Mouse (Mus musculus) stomach, postnatal 0 days (tissue): ENCODE measurements around the gene Ppfia1. TPM values are rescaled to one million over a fixed set of nuclear protein-coding genes. Genes with fewer than 3 reads are reported as not detected.

Experiments used
- ATAC-seq: fragments of 200-750 bp; cut with Nextera tagmentation; 2 replicates; pipeline ENCODE4 v1.8.0; 2017; ENCODE audit not compliant: low FRiP score, low TSS enrichment
- DNase-seq: peaks from one replicate; pipeline ENCODE4 v3.0.0-alpha.2; 2016; ENCODE audit warnings: low spot score
- H3K27ac ChIP-seq: fragments of 300-500 bp; sonication (generic); replicated peaks from 2 replicates; pipeline ENCODE4 v1.5.1; 2014; ENCODE audit warnings: mild to moderate bottlenecking, control low read depth
- H3K27me3 ChIP-seq: fragments of 300-500 bp; sonication (generic); 2 replicates; pipeline ENCODE4 v1.6.1; 2014; ENCODE audit warnings: low read length; ENCODE audit not compliant: control insufficient read depth, insufficient read depth
- H3K36me3 ChIP-seq: fragments of 300-500 bp; sonication (generic); 2 replicates; pipeline ENCODE4 v1.6.1; 2014; ENCODE audit warnings: low read length, mixed read lengths; ENCODE audit not compliant: control insufficient read depth, insufficient read depth
- H3K4me1 ChIP-seq: fragments of 300-500 bp; sonication (generic); replicated peaks from 2 replicates; pipeline ENCODE4 v1.6.1; 2014; ENCODE audit warnings: antibody characterized with exemption; ENCODE audit not compliant: control insufficient read depth, insufficient read depth
- H3K4me2 ChIP-seq: fragments of 300-500 bp; sonication (generic); replicated peaks from 2 replicates; pipeline ENCODE4 v1.6.1; 2014; ENCODE audit warnings: low read depth, mild to moderate bottlenecking, control low read depth, moderate library complexity
- H3K4me3 ChIP-seq: fragments of 300-500 bp; sonication (generic); 2 replicates; pipeline ENCODE4 v1.5.1; 2014; ENCODE audit warnings: low read depth, low read length, control low read depth
- H3K9ac ChIP-seq: fragments of 300-500 bp; sonication (generic); 2 replicates; pipeline ENCODE4 v1.6.1; 2014; ENCODE audit warnings: mild to moderate bottlenecking, low read length, control low read depth, mixed read lengths
- H3K9me3 ChIP-seq: fragments of 300-500 bp; sonication (generic); 2 replicates; pipeline ENCODE4 v1.6.1; 2016; ENCODE audit warnings: low read length; ENCODE audit not compliant: control insufficient read depth
- CTCF ChIP-seq: IDR thresholded peaks from 2 replicates; pipeline ENCODE4 v1.5.1; 2016; ENCODE audit warnings: antibody characterized with exemption, low read depth, mild to moderate bottlenecking, moderate library complexity
- EP300 ChIP-seq: optimal IDR thresholded peaks from 2 replicates; pipeline ENCODE3; 2016; ENCODE audit warnings: antibody characterized with exemption
- WGBS: fragments of 180-500 bp; shearing (Covaris S2); extraction: QIAGEN DNeasy Blood & Tissue Kit; methylation state at CpG from one replicate; pipeline ENCODE4 v1.1.7; 2014; 5-methylcytosine and 5-hydroxymethylcytosine counted together
- polyA plus RNA-seq: library from polyadenylated mRNA; unstranded; fragments of >200 nt; fragmentation: Nextera tagmentation; extraction: Ambion mirVana; gene quantifications from 2 replicates; pipeline ENCODE4 v1.2.1, GENCODE M21; 2015

The Ppfia1 gene
- polyA plus RNA-seq, 1 experiment from 2014 or later = 15.2 TPM

- no peaks in the 10 kb centered on the region for H3K9me3 ChIP-seq
- no peak overlapping the region for H3K4me2 ChIP-seq
- H3K4me3 ChIP-seq = no peak overlapping the region
- no peak overlapping the region for H3K27ac ChIP-seq
- H3K27me3 ChIP-seq = no peaks in the 10 kb centered on the region
- H3K4me1 ChIP-seq = no peaks in the 10 kb centered on the region
- ATAC-seq (no peak), DNase-seq (no peak)
- WGBS = 84% methylated on average over 8 of the region's 8 CpGs
- TF ChIP-seq CTCF = no peak
- no peak for TF ChIP-seq EP300
- H3K9ac ChIP-seq = no peak overlapping the region
- H3K36me3 ChIP-seq = peaks cover 12% of the 10 kb centered on the region
Observed at GRCm38 (mm10) chr7:144490201-144490873, 63.2 kb downstream of the Ppfia1 start.

DNA sequence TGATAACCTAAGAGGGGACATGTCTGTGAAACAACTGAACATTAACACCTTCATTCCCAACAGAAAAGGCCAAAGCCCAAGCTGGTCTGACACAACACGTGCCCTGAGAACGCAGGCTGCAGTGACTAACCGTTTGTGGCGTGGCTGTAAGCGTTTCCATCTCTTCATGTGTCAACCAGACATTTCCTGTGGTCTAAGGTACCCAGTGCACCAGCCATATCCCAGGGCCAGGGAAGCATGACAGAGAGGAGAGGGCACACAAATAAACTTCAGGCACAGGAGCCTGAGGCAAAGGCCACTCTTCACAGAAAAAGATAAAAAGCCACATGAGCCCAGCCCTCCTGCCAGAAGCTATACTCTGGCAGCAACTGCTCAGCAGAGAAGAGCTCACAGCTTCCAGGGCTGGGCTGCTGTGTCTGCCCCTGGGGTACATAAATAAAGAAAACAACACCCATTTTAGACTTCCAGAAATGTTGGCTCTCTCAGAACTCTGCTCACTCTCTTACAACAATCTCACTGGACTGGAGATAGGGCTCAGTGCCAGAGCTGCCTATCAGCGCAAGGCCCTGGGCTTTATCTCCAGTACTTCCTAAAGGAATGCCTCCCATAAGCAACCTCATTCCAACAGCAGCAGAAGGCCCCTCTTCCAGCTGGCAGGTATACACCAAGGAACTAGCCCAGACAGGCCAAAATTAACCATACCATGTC lies 64.3 kb downstream of the Ppfia1 start:
- Histone ChIP-seq H3K4me1 (no peaks in the 10 kb centered on the region), H3K4me3 (no peak overlapping the region), H3K27ac (no peak overlapping the region), H3K9me3 (no peaks in the 10 kb centered on the region), H3K4me2 (no peak overlapping the region), H3K36me3 (peaks cover 18% of the 10 kb centered on the region), H3K27me3 (no peaks in the 10 kb centered on the region), H3K9ac (no peak overlapping the region)
- ATAC-seq (peak; percentile 51; the same call in 1 of the 2 replicates), DNase-seq (peak; percentile 39)
- TF ChIP-seq CTCF (no peak), EP300 (no peak)
- WGBS = 73% methylated on average over 6 of the region's 6 CpGs

DNA sequence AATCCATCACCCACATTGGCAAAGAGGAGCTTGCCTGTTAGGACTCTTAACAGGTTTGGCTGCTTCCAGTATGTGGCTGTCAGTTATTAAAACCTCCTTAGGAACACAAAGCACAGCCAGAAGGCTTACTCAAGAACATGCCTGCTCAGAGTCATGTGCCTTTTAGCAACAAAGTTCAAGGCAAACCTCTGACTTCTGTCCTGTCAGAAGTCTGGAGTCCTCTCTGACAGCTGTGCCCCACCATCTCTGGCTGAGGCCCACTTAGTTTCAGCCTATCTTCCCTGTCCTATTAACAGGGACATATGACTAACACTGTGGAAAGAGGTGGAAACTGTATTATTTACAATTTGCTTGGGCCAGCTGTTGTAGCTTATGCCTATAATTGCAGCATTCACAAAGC lies 73.2 kb downstream of the Ppfia1 start:
- ATAC-seq (no peak), DNase-seq (no peak)
- peaks cover 37% of the 10 kb centered on the region for H3K36me3 ChIP-seq
- H3K4me2 ChIP-seq = no peak overlapping the region
- H3K4me3 ChIP-seq = no peak overlapping the region
- no peaks in the 10 kb centered on the region for H3K27me3 ChIP-seq
- TF ChIP-seq CTCF = no peak
- no peak for TF ChIP-seq EP300
- H3K27ac ChIP-seq = no peak overlapping the region
- no peaks in the 10 kb centered on the region for H3K4me1 ChIP-seq
- H3K9ac ChIP-seq = no peak overlapping the region
- no peaks in the 10 kb centered on the region for H3K9me3 ChIP-seq

DNA sequence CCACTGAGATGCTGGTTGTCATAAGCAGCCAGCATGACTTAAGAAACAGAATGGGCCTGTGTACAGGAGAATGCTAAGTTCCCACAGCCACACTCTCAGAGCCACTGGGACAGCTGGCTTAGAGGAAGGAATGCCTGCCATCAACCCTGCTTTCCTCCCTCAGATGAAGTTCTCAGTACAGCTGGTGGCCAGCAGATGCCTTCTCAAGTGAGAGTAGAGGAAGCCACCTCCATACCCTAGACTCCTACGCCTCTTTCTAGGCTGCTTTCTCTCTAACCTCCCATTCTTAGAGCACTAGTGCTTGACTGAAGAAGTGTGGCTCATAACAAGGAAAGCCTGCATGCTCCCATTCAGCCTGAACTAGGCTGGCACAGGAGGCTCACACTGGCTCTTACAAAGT lies 74.0 kb downstream of the Ppfia1 start:
- no peaks in the 10 kb centered on the region for H3K27me3 ChIP-seq
- no peaks in the 10 kb centered on the region for H3K9me3 ChIP-seq
- 95% methylated on average over 1 of the region's 1 CpGs for WGBS
- no peaks in the 10 kb centered on the region for H3K4me1 ChIP-seq
- peaks cover 31% of the 10 kb centered on the region for H3K36me3 ChIP-seq
- H3K4me3 ChIP-seq = no peak overlapping the region
- ATAC-seq (no peak), DNase-seq (no peak)
- TF ChIP-seq CTCF = no peak
- TF ChIP-seq EP300 = no peak
- no peak overlapping the region for H3K27ac ChIP-seq
- no peak overlapping the region for H3K9ac ChIP-seq
- H3K4me2 ChIP-seq = no peak overlapping the region

DNA sequence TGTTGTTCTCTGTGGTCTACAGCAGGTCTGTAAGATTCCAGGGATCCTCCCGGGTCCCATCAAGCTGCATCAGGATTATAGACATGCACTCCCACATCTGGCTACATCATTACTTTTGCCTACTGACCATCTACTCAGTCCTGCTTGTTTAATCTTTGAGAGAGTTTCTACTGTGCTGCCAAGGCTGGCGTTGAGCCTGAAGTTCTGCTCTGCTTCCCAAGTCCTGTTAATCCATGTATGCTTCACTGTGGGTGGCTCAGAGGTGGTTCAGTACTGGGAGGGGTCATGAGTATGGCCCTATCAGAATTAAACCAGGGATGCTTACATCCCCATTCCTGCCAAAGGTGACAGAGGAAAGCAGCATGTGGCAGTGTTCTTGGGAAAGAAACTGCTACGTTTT lies 77.8 kb downstream of the Ppfia1 start:
- Histone ChIP-seq H3K4me2 (no peak overlapping the region), H3K9ac (no peak overlapping the region), H3K27me3 (no peaks in the 10 kb centered on the region), H3K27ac (no peak overlapping the region), H3K9me3 (no peaks in the 10 kb centered on the region), H3K4me1 (no peaks in the 10 kb centered on the region), H3K4me3 (no peak overlapping the region), H3K36me3 (0 out of 2 replicates have a peak, but pooled peaks cover 8% of the 10 kb centered on the region)
- TF ChIP-seq EP300 (no peak), CTCF (no peak)
- ATAC-seq (no peak), DNase-seq (no peak)
- 65% methylated on average over 3 of the region's 3 CpGs for WGBS

GRCm38 (mm10) chr7:144473486-144473885 lies 80.0 kb downstream of the Ppfia1 start:
- Histone ChIP-seq H3K4me3 (no peak overlapping the region), H3K27me3 (no peaks in the 10 kb centered on the region), H3K36me3 (0 out of 2 replicates have a peak, but pooled peaks cover 4% of the 10 kb centered on the region), H3K9ac (no peak overlapping the region), H3K27ac (no peak overlapping the region), H3K9me3 (no peaks in the 10 kb centered on the region), H3K4me1 (no peaks in the 10 kb centered on the region), H3K4me2 (no peak overlapping the region)
- no peak for DNase-seq
- WGBS = 42% methylated on average over 4 of the region's 4 CpGs
- no peak for TF ChIP-seq EP300
- TF ChIP-seq CTCF = no peak
- ATAC-seq = no peak
